Mouse (Mus musculus): ENCODE data around the gene Ptprg.

- TF ChIP-seq CTCF (IDR thresholded peaks at IDR 0.05; ENCODE audit: low read depth), result no peak
- TF ChIP-seq EP300 (IDR thresholded peaks at IDR 0.05; ENCODE audit: low read depth), result no peak
These were observed 525.9 kb downstream of the Ptprg start for GRCm38 (mm10) chr14:12079250-12079649.
